Mouse (Mus musculus) adrenal gland, adult 2 months (tissue): ENCODE results near the gene Aak1. TPM values are rescaled to one million over a fixed set of nuclear protein-coding genes. Genes with fewer than 3 reads are reported as not detected.

Experiments used
- DNase-seq: peaks from one replicate; pipeline ENCODE4 v3.0.0; 2021
- polyA plus RNA-seq: library from polyadenylated mRNA; depleted of rRNA; stranded (reverse); fragments of >200 nt; gene quantifications from 2 replicates; pipeline ENCODE4 v1.2.3, GENCODE M21; 2012
- total RNA-seq, 2 experiments: library from RNA; stranded (reverse); gene quantifications; 2 replicates each; pipeline ENCODE4 v1.2.3; 2021

Aak1 gene
- total and polyA plus RNA-seq, 3 experiments, result 30.3 to 100 (median 97.0) TPM

- DNase-seq, result no peak
These were observed 109.7 kb downstream of the Aak1 start for GRCm38 (mm10) chr6:86959006-86959405.

- DNase-seq, result no peak
These were observed 114.8 kb downstream of the Aak1 start for GRCm38 (mm10) chr6:86963987-86964685.

- DNase-seq, result no peak
These were observed 117.8 kb downstream of the Aak1 start for GRCm38 (mm10) chr6:86967166-86967565.

GRCm38 (mm10) chr6:86973956-86974355 is 124.6 kb downstream of the Aak1 start:
- peak; percentile 34 for DNase-seq

GRCm38 (mm10) chr6:86978156-86978908 is 129.0 kb downstream of the Aak1 start:
- DNase-seq, result no peak

GRCm38 (mm10) chr6:86978909-86979265 is 129.6 kb downstream of the Aak1 start:
- DNase-seq, result no peak

- DNase-seq, result peak; percentile 64
These were observed 131.9 kb downstream of the Aak1 start for GRCm38 (mm10) chr6:86981206-86981605.

DNA sequence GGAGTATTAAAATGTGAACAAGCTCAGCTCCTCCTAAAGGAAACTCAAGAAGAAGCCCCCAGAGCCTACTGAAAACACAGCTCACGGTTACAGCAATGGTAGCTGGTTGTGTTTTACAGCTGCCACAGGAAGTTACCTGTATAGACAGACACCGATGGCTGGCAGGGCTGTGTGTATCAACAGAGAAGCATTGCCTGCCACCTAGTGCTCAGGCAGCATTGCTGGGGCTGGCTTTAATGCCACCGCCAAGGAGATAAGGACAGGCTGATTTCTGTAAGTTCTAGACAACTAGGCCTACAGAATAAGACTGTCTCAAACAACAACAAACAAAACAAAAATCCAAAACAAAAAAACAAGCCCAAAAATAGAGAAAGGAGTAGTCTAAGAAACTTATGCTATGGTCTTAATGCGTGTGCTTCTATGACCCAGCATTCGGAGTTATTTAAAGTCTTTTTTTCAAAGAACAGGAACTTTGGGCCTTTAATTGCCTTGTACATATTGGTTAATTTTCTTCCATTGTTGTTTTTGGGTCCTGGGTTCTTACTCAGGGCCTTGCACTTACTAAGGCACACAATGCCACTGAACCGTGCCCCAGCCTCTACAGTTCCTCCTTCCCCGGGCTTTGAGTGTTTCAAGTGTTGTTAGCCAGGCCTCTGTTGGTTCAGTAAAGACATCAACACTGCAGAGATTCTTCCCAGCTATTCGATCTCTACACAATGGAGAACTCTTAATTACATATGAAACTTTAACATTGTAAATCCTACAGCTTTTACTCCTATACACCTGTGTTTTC is 136.2 kb downstream of the Aak1 start:
- no peak for DNase-seq

GRCm38 (mm10) chr6:86989576-86989975 is 140.3 kb downstream of the Aak1 start:
- DNase-seq, result peak; percentile 77

DNA sequence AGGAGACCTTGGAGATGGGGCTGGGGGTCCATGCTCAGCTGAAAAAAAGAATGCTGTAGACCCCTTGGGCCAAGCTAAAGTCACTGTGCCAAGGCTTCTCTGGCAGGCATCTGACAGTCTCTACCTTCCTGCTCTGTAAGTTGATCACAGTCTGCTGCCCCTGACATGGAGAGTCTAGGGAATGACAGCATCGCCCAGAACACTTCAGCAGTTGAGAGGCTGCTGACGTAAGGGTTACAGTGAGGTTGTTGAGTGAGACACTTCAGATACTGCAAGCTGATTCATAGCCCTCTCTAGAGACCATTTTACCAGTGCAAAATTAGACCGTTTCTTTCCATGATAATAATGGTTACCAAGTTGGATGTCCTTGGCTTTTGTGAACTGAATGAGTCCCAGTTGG is 141.7 kb downstream of the Aak1 start:
- no peak for DNase-seq

DNA sequence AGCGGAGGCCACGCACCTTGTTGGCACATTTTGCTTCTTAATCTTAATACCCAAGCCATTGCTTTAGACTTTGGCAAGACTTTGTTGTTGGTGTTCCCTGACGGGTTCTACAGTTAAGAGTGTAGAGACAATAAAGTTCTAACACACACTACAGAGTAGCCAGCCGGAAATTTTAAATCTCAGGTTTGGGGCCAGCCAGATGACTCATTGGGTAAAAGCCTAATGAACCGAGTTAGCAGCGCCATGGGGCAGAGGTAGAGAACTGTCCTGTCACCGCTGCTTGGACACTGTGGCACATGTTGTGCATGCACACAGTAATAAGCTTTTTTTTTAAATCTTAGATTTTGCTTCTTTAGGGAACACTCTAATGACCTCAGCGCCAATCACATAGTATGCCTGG is 143.0 kb downstream of the Aak1 start:
- no peak for DNase-seq

- DNase-seq, result no peak
These were observed 144.9 kb downstream of the Aak1 start for GRCm38 (mm10) chr6:86994254-86994653.

DNA sequence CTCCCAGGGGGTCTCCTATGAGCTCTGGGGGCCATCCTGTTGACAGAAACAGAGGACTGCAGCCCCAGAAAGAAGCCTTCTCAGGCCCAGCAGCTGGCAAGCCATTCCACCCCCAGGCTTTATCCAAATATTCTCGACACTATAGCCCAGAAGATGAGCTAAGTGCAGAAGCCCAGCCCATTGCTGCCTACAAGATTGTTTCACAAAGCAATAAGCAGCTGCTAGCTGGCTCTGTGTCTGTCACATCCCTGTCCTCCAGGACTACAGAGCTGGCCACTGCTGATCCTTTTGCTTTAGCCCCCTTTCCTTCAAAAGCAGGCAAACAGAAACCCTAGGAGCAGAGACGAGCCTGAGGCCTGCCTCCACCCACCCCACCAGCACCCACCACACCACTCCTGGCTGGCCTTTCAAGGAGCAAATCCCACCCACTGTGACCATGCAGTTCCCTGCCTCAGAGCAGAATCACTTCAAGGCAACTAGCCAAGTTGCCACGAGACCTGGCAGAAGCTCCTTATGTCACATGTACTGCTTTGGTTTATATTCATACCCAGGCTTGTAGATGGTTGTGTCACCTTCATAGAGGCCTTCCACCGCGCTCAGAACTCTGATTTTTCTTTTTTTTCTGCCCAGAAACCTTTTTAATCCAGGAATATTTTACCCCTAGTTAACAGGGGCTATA is 147.5 kb downstream of the Aak1 start:
- DNase-seq, result no peak

- no peak for DNase-seq
These were observed 148.0 kb downstream of the Aak1 start for GRCm38 (mm10) chr6:86997360-86997759.

- DNase-seq, result no peak
These were observed 152.7 kb downstream of the Aak1 start for GRCm38 (mm10) chr6:87001995-87002394.

DNA sequence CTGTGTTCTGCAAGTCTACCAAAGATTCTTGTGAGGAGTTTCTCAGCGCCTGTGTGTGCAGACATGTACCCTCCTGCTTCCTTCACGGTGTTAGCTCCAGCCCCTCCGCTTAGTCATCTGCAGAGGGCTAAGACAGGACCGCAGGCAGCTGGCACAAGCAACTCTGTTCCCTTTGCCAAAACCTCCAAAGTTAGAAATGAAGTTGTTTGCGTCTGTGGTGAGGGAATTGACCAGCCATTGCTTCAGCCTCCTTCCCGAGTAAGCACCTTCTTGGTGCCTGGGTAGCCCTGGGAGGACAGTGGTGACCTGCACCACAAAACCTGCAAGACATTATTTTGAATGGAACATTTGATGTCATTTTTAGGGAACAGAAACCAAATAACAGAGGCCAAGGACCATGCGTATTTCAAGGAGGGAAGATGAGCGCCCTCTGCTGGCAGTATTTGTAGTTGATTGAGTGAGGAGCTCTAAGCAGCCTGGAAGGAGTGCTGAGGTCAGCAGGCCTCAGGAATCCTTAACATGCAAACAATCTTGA is 153.3 kb downstream of the Aak1 start:
- DNase-seq, result peak; percentile 84

DNA sequence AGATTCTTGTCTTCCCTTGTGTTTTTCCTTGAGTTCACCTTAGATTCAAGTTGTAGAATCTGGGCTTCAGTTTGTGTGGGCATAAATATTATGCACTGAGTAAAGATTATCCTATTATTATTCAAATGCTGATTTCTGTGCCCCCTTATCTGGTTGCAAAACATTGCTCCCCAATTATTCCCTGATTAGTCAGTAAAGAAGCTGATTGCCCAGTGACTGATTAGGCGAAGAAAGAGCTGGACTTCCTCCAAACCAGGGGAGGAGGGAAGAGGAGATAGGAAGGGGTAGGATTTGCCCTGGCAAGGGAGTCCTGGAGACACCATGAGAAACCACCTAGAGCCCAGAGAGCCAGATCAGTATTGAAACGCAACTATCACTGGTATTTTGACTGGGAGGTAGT is 154.8 kb downstream of the Aak1 start:
- no peak for DNase-seq

GRCm38 (mm10) chr6:87005577-87005976 is 156.3 kb downstream of the Aak1 start:
- no peak for DNase-seq

DNA sequence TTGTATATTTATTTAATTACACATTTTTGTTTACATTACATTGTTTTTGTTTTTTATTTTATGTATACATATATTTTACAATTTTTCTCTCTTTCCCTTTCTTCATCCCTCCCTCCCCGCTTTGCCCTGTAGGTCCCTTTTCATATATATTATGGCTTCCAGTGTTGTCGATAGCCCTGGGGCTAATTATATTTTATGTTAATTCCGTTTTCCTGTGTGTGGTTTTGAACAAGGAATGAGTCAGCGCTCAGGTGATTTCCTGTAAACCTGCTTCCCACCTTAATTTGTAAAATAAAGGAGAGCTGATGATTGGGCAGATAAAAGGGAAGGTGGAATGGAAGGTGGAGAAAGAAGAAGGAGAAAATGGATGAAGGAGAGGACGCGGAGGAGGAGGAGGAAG is 159.6 kb downstream of the Aak1 start, which contains the start of gene Nfu1:
Gene Nfu1, plus strand, starts transcription at position 350 of the 400 bp plus-strand sequence.
- no peak for DNase-seq

DNA sequence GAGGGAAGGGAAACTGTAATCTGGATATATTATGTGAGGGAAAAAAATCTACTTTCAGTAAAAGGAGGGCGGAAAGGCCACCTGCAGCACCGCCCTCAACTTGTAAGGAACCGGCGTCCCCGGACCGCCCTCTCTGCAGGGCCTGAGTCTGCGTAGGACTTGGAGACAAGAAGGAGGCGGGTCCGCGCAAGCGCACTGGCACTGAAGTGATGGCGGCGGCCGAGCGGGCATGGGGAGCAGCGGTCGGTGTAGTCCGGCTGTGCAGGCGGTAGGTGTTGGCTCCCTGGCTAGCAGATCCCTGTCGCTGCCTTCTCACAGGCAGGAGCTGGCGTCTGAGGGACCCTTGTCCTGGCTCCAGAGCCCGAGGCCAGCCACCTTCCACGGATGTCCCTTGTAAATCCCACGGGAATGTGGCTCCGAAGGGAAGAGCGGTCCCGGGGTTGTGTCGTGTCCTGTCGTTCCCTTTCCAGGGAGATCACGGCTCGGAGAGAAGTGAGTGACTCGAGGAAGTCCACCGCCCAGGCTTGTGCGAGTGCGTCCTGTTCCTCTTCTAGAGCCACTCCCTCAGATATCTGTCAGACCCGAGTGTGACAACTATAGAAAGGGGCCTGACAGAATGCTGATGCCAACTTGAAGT is 160.5 kb downstream of the Aak1 start:
- DNase-seq, result peak; percentile 96

DNA sequence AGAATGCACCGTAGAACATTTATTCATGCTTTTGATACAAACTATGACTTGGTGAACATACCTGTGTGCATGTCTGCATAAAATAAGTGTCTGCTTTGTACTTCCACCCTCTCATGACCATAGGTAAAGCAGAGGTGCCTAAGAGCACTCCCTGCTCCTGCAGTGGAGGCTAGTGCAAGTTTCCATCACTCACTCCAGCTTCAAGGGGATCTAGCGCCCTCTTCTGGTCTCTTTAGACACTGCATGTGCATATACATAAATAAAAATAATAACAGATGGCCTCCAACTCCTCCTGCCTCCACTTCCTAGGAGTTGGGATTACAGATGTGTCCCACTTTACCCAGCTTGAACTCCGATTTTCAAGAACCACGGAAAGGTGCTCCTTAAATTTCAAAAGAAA is 167.6 kb downstream of the Aak1 start:
- no peak for DNase-seq
